Mouse (Mus musculus): ENCODE data around the gene Apbb2. TPM values are rescaled to one million over a fixed set of nuclear protein-coding genes. Genes with fewer than 3 reads are reported as not detected.

Apbb2 gene
- polyA plus RNA-seq, 1 experiment: not detected

DNA sequence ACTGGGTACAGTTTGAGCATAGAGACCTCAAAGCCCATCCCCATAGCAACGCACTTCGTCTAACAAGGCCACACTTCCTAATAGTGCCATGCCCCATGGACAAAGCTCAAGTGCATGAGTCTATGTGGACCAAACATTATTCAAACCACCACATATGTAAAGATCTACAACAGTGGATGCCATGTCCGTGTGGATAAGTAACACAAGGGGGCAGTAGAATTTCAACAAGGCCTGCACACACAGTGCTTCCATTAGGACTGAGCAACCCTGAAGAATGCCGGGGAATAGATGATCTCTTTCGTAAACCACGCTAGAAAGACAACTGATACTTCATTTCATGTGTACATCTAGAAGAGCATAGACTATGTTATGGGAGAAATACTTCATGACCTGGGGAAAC is 337.8 kb downstream of the Apbb2 start:
- TF ChIP-seq GATA1 (IDR thresholded peaks at IDR 0.05; ENCODE audit: low read length): no peak

DNA sequence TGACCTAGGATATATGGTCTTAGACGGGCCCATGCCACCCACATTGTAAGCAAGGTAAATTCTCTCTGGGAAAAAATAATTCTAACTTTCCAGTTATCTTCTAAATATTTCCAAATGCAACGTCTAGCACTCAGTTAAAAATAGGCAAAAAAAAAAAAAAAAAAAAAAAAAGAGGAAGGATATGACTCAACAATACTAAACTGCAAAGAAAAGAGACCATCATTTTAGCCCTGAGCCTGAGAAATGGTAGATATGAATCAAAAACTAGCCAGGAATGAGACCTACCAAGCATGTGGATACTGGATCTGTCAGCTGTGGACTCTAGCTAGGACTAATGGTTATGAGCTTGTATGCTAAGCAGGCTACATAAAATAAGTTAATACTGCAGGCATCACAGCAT is 338.9 kb downstream of the Apbb2 start:
- no peak for TF ChIP-seq GATA1 (IDR thresholded peaks at IDR 0.05; ENCODE audit: low read length)

DNA sequence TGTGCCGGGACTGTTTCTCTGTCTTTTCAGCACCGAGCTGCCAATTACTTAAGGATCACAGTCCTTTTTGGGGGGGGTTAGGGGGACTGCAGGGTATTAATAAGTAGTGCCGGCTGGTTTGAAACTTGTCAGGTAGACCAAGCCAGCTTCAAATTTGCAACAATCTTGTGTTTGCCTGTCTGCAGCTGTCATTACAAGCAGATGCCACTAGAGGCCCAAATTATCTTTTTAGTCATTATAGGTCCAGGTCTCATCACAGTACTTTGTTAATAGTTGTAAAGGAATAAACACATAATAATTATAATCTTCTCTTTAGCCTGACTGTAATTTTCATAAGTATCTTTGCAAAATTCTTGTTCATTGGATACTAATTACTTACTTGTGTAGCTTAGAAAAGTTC is 344.2 kb downstream of the Apbb2 start:
- TF ChIP-seq GATA1 (IDR thresholded peaks at IDR 0.05; ENCODE audit: low read length): no peak

DNA sequence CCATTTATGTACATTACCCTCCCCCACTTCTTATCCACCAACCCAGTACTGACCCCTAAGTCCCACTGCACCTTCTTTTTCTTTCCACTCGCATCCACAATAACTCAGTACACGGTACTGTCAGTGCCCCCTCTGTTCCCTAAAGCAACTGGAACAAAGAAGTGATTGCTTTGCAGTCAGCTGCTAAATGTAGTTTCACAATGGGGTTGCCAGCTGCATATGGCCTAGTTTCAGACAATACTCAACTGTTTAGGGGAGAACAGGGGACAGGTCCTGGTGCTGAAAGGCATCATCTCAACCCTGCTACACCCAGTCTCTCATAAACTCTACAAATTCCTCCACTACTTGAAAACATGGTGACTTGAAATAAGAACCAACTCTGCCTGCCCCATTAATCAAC is 347.4 kb downstream of the Apbb2 start:
- TF ChIP-seq GATA1 (IDR thresholded peaks at IDR 0.05; ENCODE audit: low read length): no peak

DNA sequence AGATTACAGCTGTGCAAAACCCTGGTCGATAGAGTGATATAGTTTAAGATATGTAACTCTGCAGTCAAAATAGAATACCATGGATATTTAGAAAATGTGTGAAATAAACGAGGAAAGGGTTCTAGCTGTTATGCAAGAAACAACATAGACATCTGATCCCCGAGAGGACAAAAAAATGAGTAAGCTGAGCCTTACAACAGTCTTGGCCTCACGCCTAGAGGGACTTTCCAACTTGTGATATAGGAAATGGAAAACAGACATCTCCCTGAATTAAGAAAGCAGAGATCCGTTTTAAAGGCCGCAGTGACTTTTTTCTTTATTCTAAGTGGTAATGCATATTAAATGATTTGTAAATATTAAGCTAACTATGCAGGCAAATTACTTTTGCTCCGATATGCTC is 349.0 kb downstream of the Apbb2 start:
- TF ChIP-seq GATA1 (IDR thresholded peaks at IDR 0.05; ENCODE audit: low read length): no peak

DNA sequence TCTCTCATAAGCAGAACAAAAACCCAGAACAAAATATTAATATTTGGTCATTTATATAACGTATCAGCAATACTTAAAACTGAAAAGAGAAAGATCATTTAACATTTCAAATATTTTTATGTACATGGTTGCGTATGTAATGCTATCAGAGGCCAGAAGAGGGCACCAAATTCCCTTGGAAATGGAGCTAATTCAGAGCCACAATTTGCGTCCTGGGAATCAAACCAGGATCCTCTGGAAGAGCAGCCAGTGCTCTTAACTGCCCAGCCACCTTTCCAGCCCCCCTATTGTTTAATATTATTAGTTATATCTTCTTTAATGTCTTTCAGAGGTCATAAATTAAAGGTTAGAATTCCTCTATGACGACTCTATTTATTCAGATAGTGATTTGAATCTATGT is 355.2 kb downstream of the Apbb2 start:
- no peak for TF ChIP-seq GATA1 (IDR thresholded peaks at IDR 0.05; ENCODE audit: low read length)

DNA sequence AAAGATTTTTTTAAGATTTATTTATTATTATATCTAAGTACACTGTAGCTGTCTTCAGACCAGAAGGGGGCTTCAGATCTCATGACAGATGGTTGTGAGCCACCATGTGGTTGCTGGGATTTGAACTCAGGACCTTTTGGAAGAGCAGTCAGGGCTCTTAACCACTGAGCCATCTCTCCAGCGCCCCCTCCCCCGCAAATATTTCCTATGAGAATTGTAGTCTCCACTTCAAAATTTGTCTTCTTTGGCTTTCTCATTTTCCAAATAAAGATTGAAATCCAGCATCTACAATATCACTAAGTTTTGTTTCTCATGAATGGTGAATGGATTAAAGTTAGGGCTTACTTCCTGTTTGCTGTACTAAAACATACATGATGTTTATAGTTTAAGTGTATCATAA is 356.1 kb downstream of the Apbb2 start:
- no peak for TF ChIP-seq GATA1 (IDR thresholded peaks at IDR 0.05; ENCODE audit: low read length)

DNA sequence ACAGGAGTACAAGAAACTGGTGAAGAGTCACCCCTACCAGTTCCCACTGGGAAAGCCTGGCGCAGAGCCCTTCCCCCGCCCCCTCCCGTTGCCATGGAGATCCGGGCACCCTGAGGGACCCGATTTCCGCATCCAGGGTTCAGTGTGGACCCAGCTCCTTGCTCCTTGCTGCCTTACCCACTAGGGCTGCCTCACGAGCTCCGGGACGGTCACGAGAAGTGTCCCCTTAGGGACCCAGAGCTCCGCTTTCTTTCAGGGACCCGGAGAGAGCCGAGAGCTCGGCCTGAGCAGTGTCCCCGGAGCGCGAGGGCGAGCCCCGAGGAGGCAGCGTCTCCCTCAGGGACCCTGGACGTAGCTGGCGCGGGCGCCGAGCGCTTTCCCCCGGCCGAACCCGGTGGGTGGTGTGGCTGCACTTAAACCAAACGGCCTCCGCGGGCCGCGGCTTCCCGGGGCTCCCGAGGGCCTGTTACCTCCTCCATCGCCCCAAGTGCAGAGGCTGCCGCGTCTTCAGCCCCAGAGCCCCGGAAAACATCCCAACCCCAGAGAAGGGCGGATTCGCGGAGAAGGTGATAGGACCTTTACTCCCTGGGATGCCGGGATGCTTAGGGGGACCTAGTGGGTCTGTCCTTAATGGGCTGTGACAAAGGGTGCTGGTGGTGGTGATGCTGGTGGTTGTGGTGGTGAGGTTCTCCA is 358.7 kb downstream of the Apbb2 start, which contains the start of gene Nsun7:
Nsun7 (plus strand) TSS at position 142 of the 693 bp plus-strand sequence.
- no peak for TF ChIP-seq GATA1 (IDR thresholded peaks at IDR 0.05; ENCODE audit: low read length)

DNA sequence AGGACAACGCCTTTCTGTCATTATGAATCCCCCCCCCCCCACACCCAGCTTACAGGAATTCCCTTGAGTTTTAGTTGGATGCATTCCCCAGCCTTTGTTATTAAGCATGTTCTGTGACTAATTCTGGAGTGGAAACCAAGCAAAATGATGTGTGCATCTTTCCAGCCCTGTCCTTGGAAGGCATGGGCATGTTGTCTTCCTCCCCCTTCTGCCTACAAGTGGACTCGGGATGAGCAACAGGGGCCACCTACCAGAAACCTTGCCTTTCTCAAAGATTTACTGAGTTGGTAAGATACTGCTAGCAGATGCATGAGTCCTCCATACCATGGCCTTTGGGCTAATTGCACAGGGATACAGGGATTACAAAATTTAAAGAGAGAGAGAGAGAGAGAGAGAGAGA is 359.6 kb downstream of the Apbb2 start:
- TF ChIP-seq GATA1 (IDR thresholded peaks at IDR 0.05; ENCODE audit: low read length): no peak

DNA sequence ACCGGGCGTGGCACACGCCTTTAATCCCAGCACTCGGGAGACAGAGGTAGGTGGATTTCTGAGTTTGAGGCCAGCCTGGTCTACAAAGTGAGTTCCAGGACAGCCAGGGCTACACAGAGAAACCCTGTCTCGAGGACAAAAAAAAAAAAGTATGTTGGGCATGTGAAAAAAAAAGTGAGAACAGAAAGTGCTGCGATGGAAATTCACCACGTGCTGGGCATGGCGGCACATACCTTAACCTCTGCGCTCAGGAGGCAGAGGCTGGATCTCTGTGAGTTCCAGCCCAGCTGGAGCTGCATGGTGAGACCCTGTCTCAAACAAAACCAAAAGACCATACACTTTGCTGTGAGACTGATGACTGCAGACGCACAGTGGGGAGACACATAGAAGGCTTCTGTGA is 363.5 kb downstream of the Apbb2 start:
- no peak for TF ChIP-seq GATA1 (IDR thresholded peaks at IDR 0.05; ENCODE audit: low read length)

DNA sequence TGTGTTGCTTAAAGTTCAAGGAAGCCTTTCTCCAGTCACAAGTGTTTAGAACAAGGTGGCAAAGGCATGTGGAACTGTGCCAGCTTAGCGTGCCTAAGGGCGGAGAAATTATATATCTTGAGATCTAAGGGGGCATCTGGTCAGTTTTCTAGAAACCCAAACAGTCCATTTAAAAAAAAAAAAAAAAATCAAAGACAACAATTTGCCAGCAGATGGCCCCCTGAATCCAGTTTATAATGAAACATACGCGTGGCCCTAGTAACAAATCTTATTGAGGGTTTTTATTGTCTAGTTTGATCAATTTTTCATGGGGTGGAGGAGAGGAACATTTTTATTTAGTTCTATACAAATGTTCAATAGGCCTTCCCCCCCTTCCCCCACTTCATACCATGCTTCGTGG is 365.4 kb downstream of the Apbb2 start:
- TF ChIP-seq GATA1 (IDR thresholded peaks at IDR 0.05; ENCODE audit: low read length): no peak

Other genes with a start within 250 kb of the Apbb2 start
- not detected in 2 replicates for gene Uchl1, start 57.3 kb upstream of the Apbb2 start, polyA plus RNA-seq (2012)
- gene Limch1, start 127.0 kb upstream of the Apbb2 start, polyA plus RNA-seq (2012): not detected in 2 replicates